Mouse (Mus musculus) ES-E14 (cell line): ENCODE measurements at regions not wholly inside any gene's neighbourhood (a gene's known extent, or its start where the extent isn't known, plus 50 kb on each side); places are given as distances from the start of the nearest gene placed in this dataset.

Source experiments
- DNase-seq: peaks from one replicate; pipeline ENCODE4 v3.0.0-alpha.2; 2013; ENCODE audit warnings: low read depth, low spot score
- H3K27ac ChIP-seq: 2 replicates; pipeline ENCODE4 v1.5.1; 2012; ENCODE audit warnings: low read depth, mild to moderate bottlenecking, low read length, moderate library complexity, mixed read lengths; ENCODE audit not compliant: poor library complexity, insufficient read depth, severe bottlenecking
- H3K36me3 ChIP-seq: 2 replicates; pipeline ENCODE4 v1.6.1; 2012; ENCODE audit warnings: mild to moderate bottlenecking, low read length, moderate library complexity, mixed read lengths; ENCODE audit not compliant: control insufficient read depth, poor library complexity, insufficient read depth, severe bottlenecking
- H3K4me1 ChIP-seq, 2 experiments: fragments of 150-350 bp in 1 of 2; sonication (generic) in 1 of 2; 2 replicates each; pipeline ENCODE4 v1.6.1; 2012; ENCODE audit warnings: low read length in 2 of 2, mild to moderate bottlenecking in 1 of 2, mixed read lengths in 1 of 2; ENCODE audit not compliant: control insufficient read depth in 2 of 2, insufficient read depth in 2 of 2, poor library complexity in 1 of 2
- H3K4me3 ChIP-seq, 2 experiments: fragments of 150-350 bp in 1 of 2; sonication (generic) in 1 of 2; 2 replicates each; pipeline ENCODE4 v1.5.1; 2012; ENCODE audit warnings: low read length in 2 of 2, low read depth in 1 of 2, mild to moderate bottlenecking in 1 of 2, mixed read lengths in 1 of 2; ENCODE audit not compliant: insufficient read depth in 1 of 2, poor library complexity in 1 of 2, severe bottlenecking in 1 of 2
- H3K9ac ChIP-seq: 2 replicates; pipeline ENCODE4 v1.6.1; 2012; ENCODE audit warnings: low read depth, mild to moderate bottlenecking, low read length, mixed read lengths; ENCODE audit not compliant: poor library complexity, insufficient read depth, severe bottlenecking
- H3K9me3 ChIP-seq: fragments of 150-350 bp; sonication (generic); 2 replicates; pipeline ENCODE4 v1.6.1; 2012; ENCODE audit warnings: low read depth, mild to moderate bottlenecking, low read length; ENCODE audit not compliant: control insufficient read depth, insufficient read depth
- CHD2 ChIP-seq: IDR thresholded peaks from 2 replicates; pipeline ENCODE4 v1.6.1; 2014; ENCODE audit warnings: mild to moderate bottlenecking, low read depth, low read length, inconsistent platforms
- HCFC1 ChIP-seq: IDR thresholded peaks from 2 replicates; pipeline ENCODE4 v1.6.1; 2012; ENCODE audit warnings: low read length, inconsistent platforms, borderline replicate concordance; ENCODE audit not compliant: insufficient read depth
- MAFK ChIP-seq: IDR thresholded peaks from 2 replicates; pipeline ENCODE4 v1.6.1; 2014; ENCODE audit warnings: mild to moderate bottlenecking, low read depth, low read length, inconsistent platforms; ENCODE audit not compliant: insufficient read depth
- ZC3H11A ChIP-seq: IDR thresholded peaks from 2 replicates; pipeline ENCODE4 v1.6.1; 2012; ENCODE audit warnings: low read depth, mild to moderate bottlenecking, inconsistent platforms, low read length, borderline replicate concordance
- ZNF384 ChIP-seq: IDR thresholded peaks from 2 replicates; pipeline ENCODE4 v1.6.1; 2012; ENCODE audit warnings: low read depth, low read length, inconsistent platforms
- in situ Hi-C, 2 experiments: fragments of 600-800 bp; cut with MboI; formaldehyde crosslinking; loops; one replicate each; pipeline ENCODE4 v1.15.1; 2025; ENCODE audit warnings: low sequenced_read_pairs in 2 of 2, inconsistent platforms in 1 of 2; ENCODE audit not compliant: unreplicated experiment in 2 of 2

GRCm38 (mm10) chr4:9778391-9778790 is 1095.9 kb upstream of the 2610301B20Rik start:
- no peaks in the 10 kb centered on the region for H3K36me3 ChIP-seq
- H3K4me1 ChIP-seq: no peaks in the 10 kb centered on the region
- no peaks in the 10 kb centered on the region for H3K9me3 ChIP-seq
- in situ Hi-C loops: no loop called here
- H3K27ac ChIP-seq: no peak overlapping the region
- H3K4me3 ChIP-seq: no peak overlapping the region
- TF ChIP-seq MAFK: no peak
- TF ChIP-seq ZNF384: no peak
- no peak for TF ChIP-seq HCFC1
- no peak for TF ChIP-seq ZC3H11A
- no peak for TF ChIP-seq CHD2
- no peak overlapping the region for H3K9ac ChIP-seq
- no peak for DNase-seq

DNA sequence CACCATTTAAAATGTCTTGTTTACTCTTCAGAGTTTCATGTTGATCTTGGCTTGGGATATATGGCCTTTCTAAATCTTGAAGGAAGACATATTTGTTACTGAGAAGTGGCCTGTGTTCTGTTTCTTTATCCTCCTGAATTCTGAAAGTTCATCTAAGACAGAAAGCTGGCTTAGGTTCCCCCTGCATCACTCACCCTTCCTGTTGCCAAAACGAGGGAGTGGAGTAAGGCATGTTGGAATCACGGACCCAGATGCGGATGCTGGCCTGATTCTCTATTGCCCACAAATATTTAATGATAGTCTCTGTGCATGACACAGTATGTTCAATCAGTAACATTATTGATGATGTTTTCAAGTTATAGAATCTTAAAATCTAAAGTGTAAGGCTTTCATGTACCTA is 1094.7 kb upstream of the 2610301B20Rik start:
- Histone ChIP-seq H3K27ac (no peak overlapping the region), H3K4me1 (no peaks in the 10 kb centered on the region), H3K4me3 (no peak overlapping the region), H3K9me3 (no peaks in the 10 kb centered on the region), H3K36me3 (no peaks in the 10 kb centered on the region), H3K9ac (no peak overlapping the region)
- no peak for DNase-seq
- in situ Hi-C loops: no loop called here
- TF ChIP-seq ZNF384: no peak
- TF ChIP-seq MAFK: no peak
- no peak for TF ChIP-seq ZC3H11A
- no peak for TF ChIP-seq HCFC1
- TF ChIP-seq CHD2: no peak

DNA sequence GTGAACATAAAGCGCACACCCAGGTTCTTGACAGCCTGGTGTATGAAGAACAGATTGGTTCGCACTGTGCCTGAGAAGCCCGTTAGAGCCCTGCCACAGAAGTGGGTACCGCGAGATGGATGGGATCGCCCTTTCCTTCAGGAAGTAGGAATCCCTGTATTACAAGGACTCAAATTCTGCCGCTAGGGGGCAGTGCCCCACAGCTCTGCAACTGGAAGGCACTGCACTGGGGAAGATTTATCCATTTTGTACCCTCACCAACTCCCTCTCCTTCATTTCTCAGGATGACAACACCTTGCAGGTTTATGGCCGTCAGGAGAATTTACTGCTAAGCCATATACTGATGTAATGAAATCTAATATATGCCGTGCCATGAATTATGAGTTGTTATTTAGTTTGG is 1094.1 kb upstream of the 2610301B20Rik start:
- no peaks in the 10 kb centered on the region for H3K9me3 ChIP-seq
- H3K36me3 ChIP-seq: no peaks in the 10 kb centered on the region
- in situ Hi-C loops: no loop called here
- DNase-seq: peak; percentile 67
- no peak for TF ChIP-seq HCFC1
- TF ChIP-seq CHD2: peak; percentile 40; the same call in 1 of the 2 replicates
- TF ChIP-seq ZNF384: no peak
- TF ChIP-seq MAFK: no peak
- 0 out of 2 replicates have a peak, but pooled peaks have one; percentile 22 for TF ChIP-seq ZC3H11A
- no peak overlapping the region for H3K4me3 ChIP-seq
- no peak overlapping the region for H3K27ac ChIP-seq
- H3K9ac ChIP-seq: no peak overlapping the region
- H3K4me1 ChIP-seq: no peaks in the 10 kb centered on the region

DNA sequence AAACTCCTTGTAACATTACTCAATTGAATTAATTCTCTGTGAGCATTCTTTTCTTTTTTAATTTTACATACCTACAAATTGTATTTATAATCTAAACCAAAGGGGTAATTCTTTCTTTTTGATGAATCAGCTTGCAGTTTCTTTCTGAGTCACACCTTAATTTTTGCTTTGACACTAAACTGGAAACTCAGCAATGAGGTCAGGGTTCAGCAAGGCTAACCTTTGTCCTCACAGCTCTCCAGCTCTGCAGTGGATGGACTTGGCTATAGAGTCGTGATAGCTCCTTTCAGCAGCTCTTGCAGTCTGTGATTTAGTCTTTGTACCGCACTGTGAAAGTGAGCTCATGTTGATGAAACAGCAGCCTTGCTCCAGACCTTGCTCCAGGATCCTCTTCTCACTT is 1093.0 kb upstream of the 2610301B20Rik start:
- no peak overlapping the region for H3K4me3 ChIP-seq
- no peaks in the 10 kb centered on the region for H3K36me3 ChIP-seq
- H3K9ac ChIP-seq: no peak overlapping the region
- no peak overlapping the region for H3K27ac ChIP-seq
- in situ Hi-C loops: no loop called here
- no peaks in the 10 kb centered on the region for H3K9me3 ChIP-seq
- no peak for DNase-seq
- H3K4me1 ChIP-seq: no peaks in the 10 kb centered on the region
- TF ChIP-seq HCFC1: no peak
- TF ChIP-seq MAFK: no peak
- TF ChIP-seq ZNF384: no peak
- no peak for TF ChIP-seq CHD2
- TF ChIP-seq ZC3H11A: no peak

DNA sequence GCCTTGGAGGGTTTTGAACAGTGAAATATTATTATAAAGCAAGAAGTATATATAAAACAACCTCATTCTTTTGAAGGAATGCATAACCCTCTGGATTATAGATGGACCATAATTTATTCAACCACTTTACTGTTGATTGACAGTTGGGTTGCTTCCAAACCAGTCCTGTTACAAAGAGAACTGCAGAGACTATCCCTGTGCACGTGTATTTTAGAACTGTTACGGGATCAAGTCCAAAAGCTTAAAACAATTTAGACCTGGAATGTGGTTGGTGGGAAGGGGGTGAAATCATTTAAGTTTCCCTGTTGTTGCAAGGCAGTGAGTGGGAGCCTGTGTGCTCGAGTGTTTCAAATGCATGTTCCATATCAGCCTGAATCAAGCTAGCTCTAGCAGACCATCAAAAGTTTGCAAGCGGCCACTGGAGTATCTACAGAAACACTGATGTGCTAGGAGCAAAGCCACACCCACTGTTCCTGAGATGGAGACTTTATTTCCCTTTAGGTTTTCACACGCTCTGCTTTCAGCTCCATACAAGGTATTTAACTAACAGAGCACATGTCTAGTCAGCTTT is 1086.4 kb upstream of the 2610301B20Rik start:
- no peak overlapping the region for H3K27ac ChIP-seq
- H3K9me3 ChIP-seq: no peaks in the 10 kb centered on the region
- H3K4me3 ChIP-seq: no peak overlapping the region
- in situ Hi-C loops: no loop called here
- H3K36me3 ChIP-seq: no peaks in the 10 kb centered on the region
- no peak overlapping the region for H3K9ac ChIP-seq
- H3K4me1 ChIP-seq: no peaks in the 10 kb centered on the region
- no peak for DNase-seq
- TF ChIP-seq HCFC1 (no peak), MAFK (no peak), ZNF384 (no peak), CHD2 (no peak), ZC3H11A (no peak)
